Mouse (Mus musculus) forebrain, embryonic 14.5 days (tissue): Measurements from ENCODE around the gene Tpra1. TPM values are rescaled to one million over a fixed set of nuclear protein-coding genes. Genes with fewer than 3 reads are reported as not detected.

Source experiments
- ATAC-seq: fragments of 200-750 bp; cut with Nextera tagmentation; 2 replicates; pipeline ENCODE4 v1.8.0; 2017; ENCODE audit warnings: mild to moderate bottlenecking, moderate library complexity
- DNase-seq: peaks from one replicate; pipeline ENCODE4 v3.0.0-alpha.2; 2015; ENCODE audit warnings: low spot score
- H3K27ac ChIP-seq: fragments of 300-500 bp; sonication (generic); 2 replicates; pipeline ENCODE4 v1.5.1; 2014; ENCODE audit warnings: low read depth, mild to moderate bottlenecking, control low read depth, low read length, moderate library complexity
- H3K27me3 ChIP-seq: fragments of 300-500 bp; sonication (generic); replicated peaks from 2 replicates; pipeline ENCODE4 v1.6.1; 2014; ENCODE audit warnings: low read length, control low read depth, mixed read lengths; ENCODE audit not compliant: control insufficient read depth, insufficient read depth
- H3K36me3 ChIP-seq: fragments of 300-500 bp; sonication (generic); 2 replicates; pipeline ENCODE4 v1.6.1; 2014; ENCODE audit warnings: low read length, control low read depth; ENCODE audit not compliant: control insufficient read depth, insufficient read depth
- H3K4me1 ChIP-seq: fragments of 300-500 bp; sonication (generic); 2 replicates; pipeline ENCODE4 v1.6.1; 2014; ENCODE audit warnings: antibody characterized with exemption, low read length, control low read depth; ENCODE audit not compliant: control insufficient read depth, insufficient read depth
- H3K4me2 ChIP-seq: fragments of 300-500 bp; sonication (generic); 2 replicates; pipeline ENCODE4 v1.6.1; 2014; ENCODE audit warnings: mild to moderate bottlenecking, control low read depth, low read length
- H3K4me3 ChIP-seq: fragments of 300-500 bp; sonication (generic); 2 replicates; pipeline ENCODE4 v1.5.1; 2014; ENCODE audit warnings: low read depth, low read length, control low read depth
- H3K9ac ChIP-seq: fragments of 300-500 bp; sonication (generic); 2 replicates; pipeline ENCODE4 v1.6.1; 2014; ENCODE audit warnings: mild to moderate bottlenecking, low read length, control low read depth, moderate library complexity
- H3K9me3 ChIP-seq: fragments of 300-500 bp; sonication (generic); replicated peaks from 2 replicates; pipeline ENCODE4 v1.6.1; 2016; ENCODE audit warnings: low read length, control low read depth, mixed read lengths; ENCODE audit not compliant: control insufficient read depth
- WGBS: fragments of 180-500 bp; shearing (Covaris S2); extraction: QIAGEN DNeasy Blood & Tissue Kit; methylation state at CpG from one replicate; pipeline ENCODE4 v1.1.7; 2014; 5-methylcytosine and 5-hydroxymethylcytosine counted together
- polyA plus RNA-seq: library from polyadenylated mRNA; unstranded; fragments of >200 nt; fragmentation: Nextera tagmentation; extraction: Ambion mirVana; gene quantifications from 2 replicates; pipeline ENCODE4 v1.2.1, GENCODE M21; 2014

Tpra1 gene
- polyA plus RNA-seq, 1 experiment from 2014 or later = 32.9 TPM

DNA sequence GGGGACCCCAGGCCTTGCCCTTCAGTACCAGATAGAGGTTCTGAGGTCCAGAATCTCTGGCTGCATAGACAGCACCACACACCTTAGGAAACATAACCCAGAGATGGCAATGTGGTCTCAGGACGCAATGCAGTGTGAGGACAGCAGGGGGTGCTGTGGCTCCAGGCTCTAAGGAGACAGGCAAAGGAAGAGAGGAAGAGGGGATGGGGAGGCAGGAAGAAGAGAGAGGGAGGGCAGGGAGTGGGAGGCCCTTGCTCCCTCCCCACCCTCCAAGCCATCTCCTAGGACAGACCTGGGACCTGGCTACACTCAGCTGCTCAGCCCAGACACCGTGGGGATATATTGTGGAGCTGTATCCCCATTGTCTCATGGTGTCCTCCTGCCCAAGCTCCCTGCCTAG is 25.5 kb downstream of the Tpra1 start:
- Histone ChIP-seq H3K4me3 (no peak overlapping the region), H3K4me2 (no peak overlapping the region), H3K36me3 (no peaks in the 10 kb centered on the region), H3K27me3 (no peaks in the 10 kb centered on the region), H3K27ac (no peak overlapping the region), H3K9ac (no peak overlapping the region; the same call in 1 of the 2 replicates), H3K4me1 (peaks cover 31% of the 10 kb centered on the region), H3K9me3 (no peaks in the 10 kb centered on the region)
- DNase-seq (peak; percentile 81), ATAC-seq (peak; percentile 28)
- WGBS = 4% methylated on average over 2 of the region's 2 CpGs

DNA sequence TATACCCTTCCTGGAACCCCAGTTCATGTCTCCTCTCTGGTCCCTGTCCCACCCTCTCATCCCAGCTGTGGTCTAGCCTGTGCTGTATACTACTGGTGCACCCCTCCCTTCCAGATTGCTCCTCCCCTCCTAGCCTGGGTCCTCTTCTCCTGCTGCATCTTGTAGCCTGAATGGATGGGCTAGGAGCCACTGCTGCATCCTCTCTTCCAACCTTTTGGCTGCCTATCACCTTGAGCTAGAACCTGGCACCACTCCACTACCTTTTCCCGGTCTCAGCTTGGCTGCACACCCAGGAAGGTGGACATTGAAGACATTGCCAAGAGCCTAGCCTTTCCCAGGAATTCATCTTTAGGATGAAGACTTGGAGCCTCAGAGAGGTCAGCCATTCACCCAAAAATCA is 26.0 kb downstream of the Tpra1 start:
- Histone ChIP-seq H3K27ac (no peak overlapping the region), H3K4me1 (peaks cover 31% of the 10 kb centered on the region), H3K9ac (no peak overlapping the region; the same call in 1 of the 2 replicates)

DNA sequence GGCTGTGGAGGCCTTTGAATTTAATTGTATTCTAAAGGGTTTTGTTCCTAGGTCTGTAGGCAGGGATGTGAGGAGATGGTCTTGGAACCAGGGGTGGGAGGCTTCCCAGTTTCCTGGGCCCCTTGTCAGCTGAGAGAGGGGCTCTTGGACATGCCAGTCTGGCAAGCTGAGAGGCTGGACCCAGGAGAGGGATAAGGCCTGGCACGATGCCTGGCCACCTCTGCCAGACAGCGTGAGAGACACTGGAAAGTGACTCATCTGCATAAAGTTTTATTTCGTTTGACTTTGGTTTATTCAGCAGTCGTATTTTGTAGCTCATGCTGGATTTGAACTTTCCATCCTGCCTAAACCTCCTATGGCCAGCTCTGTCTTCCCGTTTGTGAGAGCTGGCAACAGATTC is 26.5 kb downstream of the Tpra1 start:
- no peak for DNase-seq
- peaks cover 31% of the 10 kb centered on the region for H3K4me1 ChIP-seq

More for the DNA sequence above, 26.0 kb downstream of the Tpra1 start:
- Histone ChIP-seq H3K9me3 (no peaks in the 10 kb centered on the region), H3K36me3 (no peaks in the 10 kb centered on the region), H3K27me3 (no peaks in the 10 kb centered on the region), H3K4me3 (no peak overlapping the region), H3K4me2 (no peak overlapping the region)
- DNase-seq (no peak), ATAC-seq (no peak)
- 70% methylated on average over 1 of the region's 1 CpGs for WGBS

DNA sequence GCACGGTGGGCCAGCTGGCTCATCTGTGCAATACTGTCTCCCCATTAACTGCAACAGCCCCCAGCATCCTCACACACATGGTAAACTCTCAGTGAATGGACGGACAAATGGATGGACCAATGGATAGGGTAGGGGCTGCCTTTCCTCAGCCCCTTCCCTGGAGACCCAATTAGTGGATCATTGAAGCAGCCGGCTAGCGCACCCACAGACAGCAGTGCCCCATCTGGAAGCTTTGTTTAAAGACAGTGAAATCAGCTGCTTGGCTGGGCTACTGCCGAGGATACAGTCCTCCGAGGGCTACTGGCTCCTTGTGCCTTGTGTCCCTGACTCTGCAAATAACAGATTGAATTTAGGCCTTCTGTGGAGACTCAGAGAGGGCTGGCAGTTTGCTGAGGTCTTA is 27.4 kb downstream of the Tpra1 start:
- DNase-seq = peak; percentile 68
- Histone ChIP-seq H3K4me3 (no peak overlapping the region), H3K27me3 (no peaks in the 10 kb centered on the region), H3K9me3 (no peaks in the 10 kb centered on the region), H3K9ac (0 out of 2 replicates have a peak overlapping the region, but pooled peaks have one; percentile 17), H3K4me1 (peaks cover 28% of the 10 kb centered on the region), H3K36me3 (no peaks in the 10 kb centered on the region), H3K27ac (peak overlapping the region; percentile 71), H3K4me2 (no peak overlapping the region)
- ATAC-seq = 0 out of 2 replicates have a peak, but pooled peaks have one; percentile 4
- 29% methylated on average over 6 of the region's 6 CpGs for WGBS

More for the DNA sequence above, 26.5 kb downstream of the Tpra1 start:
- no peak overlapping the region for H3K4me2 ChIP-seq
- ATAC-seq = no peak
- no peaks in the 10 kb centered on the region for H3K27me3 ChIP-seq
- 0 out of 2 replicates have a peak overlapping the region, but pooled peaks have one; percentile 71 for H3K27ac ChIP-seq
- H3K9me3 ChIP-seq = no peaks in the 10 kb centered on the region
- 61% methylated on average over 5 of the region's 5 CpGs for WGBS
- no peak overlapping the region for H3K4me3 ChIP-seq
- H3K9ac ChIP-seq = no peak overlapping the region
- no peaks in the 10 kb centered on the region for H3K36me3 ChIP-seq

DNA sequence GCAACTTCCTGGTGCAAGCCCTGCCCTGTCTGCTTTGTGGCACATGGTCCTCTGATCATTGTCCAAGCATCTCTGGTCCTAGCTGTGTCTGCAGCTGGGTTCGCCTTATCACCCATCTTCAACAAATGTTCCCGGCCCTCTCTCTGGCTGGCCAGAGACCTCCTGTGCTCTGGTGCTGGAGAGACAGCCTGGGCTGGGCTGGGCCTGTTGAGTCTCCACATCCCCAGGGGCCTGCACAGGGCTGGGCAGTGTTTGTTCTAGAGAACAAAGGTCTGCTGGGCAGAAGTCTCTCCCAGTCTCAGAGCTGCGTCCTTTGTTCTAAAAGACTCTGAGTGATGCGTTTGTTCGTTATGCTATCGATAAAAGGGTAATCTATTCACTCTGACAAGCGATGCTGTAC is 28.0 kb downstream of the Tpra1 start:
- H3K4me2 ChIP-seq = no peak overlapping the region
- DNase-seq (no peak), ATAC-seq (no peak)
- H3K9ac ChIP-seq = 0 out of 2 replicates have a peak overlapping the region, but pooled peaks have one; percentile 17
- peaks cover 22% of the 10 kb centered on the region for H3K4me1 ChIP-seq
- 47% methylated on average over 7 of the region's 7 CpGs for WGBS
- H3K9me3 ChIP-seq = no peaks in the 10 kb centered on the region
- H3K4me3 ChIP-seq = no peak overlapping the region
- peak overlapping the region; percentile 71; the same call in 1 of the 2 replicates for H3K27ac ChIP-seq
- no peaks in the 10 kb centered on the region for H3K27me3 ChIP-seq
- H3K36me3 ChIP-seq = no peaks in the 10 kb centered on the region

DNA sequence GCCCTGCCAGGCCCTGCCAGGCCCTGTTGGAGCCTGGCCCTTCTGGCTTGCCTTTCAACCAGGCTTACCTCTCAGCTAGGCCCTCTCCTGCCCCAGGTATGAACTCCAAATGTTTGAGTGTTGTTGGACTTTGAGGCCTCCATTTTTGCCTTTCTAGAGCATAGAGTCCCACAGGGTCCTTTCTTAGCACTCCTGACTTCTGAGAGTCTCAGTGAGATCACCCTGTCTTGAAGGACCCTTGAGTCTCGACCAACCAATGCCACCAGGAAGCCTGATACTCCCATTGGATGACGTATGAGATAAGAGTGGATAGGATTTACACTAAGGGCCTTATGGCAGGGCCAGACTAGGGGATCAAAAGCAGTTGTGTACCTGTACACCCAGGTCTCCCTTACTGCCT is 29.4 kb downstream of the Tpra1 start:
- H3K27me3 ChIP-seq = no peaks in the 10 kb centered on the region
- H3K4me1 ChIP-seq = peaks cover 13% of the 10 kb centered on the region
- no peaks in the 10 kb centered on the region for H3K36me3 ChIP-seq
- WGBS = 78% methylated on average over 2 of the region's 2 CpGs
- H3K4me2 ChIP-seq = no peak overlapping the region
- H3K9ac ChIP-seq = no peak overlapping the region
- no peaks in the 10 kb centered on the region for H3K9me3 ChIP-seq
- no peak overlapping the region for H3K4me3 ChIP-seq
- H3K27ac ChIP-seq = no peak overlapping the region
- ATAC-seq (no peak), DNase-seq (no peak)

DNA sequence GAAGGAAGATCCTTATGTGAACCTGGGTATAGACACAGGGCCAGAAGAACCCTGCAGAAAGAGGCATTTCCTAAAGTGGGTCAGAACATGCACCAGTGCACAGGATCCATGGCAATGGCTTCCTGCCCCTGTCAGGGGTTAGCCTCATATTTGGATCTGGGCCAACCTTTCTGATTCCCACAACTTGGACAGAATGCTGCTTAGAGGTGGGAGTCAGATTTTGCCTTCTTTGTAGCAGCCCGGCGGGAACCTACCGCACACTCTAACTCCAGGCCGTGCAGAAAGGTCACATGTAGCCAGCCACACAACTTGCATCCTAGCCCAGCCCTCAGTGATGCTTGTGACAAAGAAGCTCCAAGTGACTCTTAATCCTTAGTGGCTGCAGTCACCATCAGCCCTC is 32.1 kb downstream of the Tpra1 start:
- Histone ChIP-seq H3K4me3 (no peak overlapping the region), H3K4me1 (peaks cover 29% of the 10 kb centered on the region), H3K9me3 (no peaks in the 10 kb centered on the region), H3K4me2 (no peak overlapping the region), H3K27ac (no peak overlapping the region), H3K9ac (no peak overlapping the region), H3K27me3 (no peaks in the 10 kb centered on the region), H3K36me3 (no peaks in the 10 kb centered on the region)
- no peak for DNase-seq
- ATAC-seq = no peak
- 42% methylated on average over 4 of the region's 4 CpGs for WGBS

DNA sequence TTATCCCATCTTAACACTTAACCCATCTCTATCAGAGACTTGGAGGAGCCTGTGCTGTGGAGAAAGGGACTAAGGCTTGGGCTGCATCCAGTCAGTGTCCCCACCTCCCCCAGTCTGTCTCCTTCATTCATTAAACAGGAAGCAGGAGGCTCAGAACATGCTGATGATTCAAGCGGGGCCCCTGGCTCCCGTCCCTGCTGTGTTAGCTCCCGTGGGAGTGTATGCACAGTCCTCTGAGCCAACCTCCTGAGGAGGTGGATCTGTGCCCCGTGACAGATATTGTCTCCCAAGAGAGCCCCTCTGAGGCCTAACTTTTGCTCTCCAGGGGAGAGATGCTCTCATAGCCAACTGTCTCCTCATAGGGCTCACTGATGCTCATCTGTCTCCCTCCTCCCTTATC is 32.8 kb downstream of the Tpra1 start:
- Histone ChIP-seq H3K9me3 (no peaks in the 10 kb centered on the region), H3K4me2 (no peak overlapping the region), H3K27ac (no peak overlapping the region), H3K4me3 (no peak overlapping the region), H3K36me3 (no peaks in the 10 kb centered on the region), H3K27me3 (no peaks in the 10 kb centered on the region), H3K9ac (no peak overlapping the region), H3K4me1 (peaks cover 30% of the 10 kb centered on the region)
- no peak for ATAC-seq
- no peak for DNase-seq
- 15% methylated on average over 4 of the region's 4 CpGs for WGBS

DNA sequence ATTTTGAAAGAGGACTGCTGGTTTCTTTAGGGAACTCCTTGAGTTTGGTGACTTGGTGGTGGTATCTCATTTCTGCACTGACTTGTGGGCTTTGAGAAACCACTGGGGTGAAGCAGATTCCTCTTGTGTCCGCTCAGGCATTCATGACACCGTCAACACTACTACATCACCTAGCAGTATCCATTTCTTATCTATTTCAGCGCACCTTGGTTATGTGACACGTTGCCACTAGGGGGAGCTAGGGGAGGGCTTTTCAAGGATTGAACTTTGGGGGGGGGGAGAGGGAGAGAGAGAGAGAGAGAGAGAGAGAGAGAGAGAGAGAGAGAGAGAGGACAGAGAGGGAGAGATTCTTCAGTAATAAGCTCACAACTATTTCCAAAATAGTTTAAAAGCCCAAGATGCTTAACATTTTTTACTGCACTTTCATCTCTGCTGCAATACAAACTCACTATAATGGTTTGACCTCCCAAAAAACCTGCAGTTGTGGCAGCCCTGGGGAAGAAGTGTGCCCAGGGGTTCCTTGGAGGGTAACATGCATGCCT is 33.8 kb downstream of the Tpra1 start:
- H3K4me1 ChIP-seq = peaks cover 36% of the 10 kb centered on the region
- no peak overlapping the region for H3K4me3 ChIP-seq
- no peak overlapping the region for H3K27ac ChIP-seq
- H3K36me3 ChIP-seq = no peaks in the 10 kb centered on the region
- DNase-seq = peak; percentile 83
- H3K9ac ChIP-seq = no peak overlapping the region
- H3K4me2 ChIP-seq = no peak overlapping the region
- no peak for ATAC-seq
- H3K9me3 ChIP-seq = no peaks in the 10 kb centered on the region
- H3K27me3 ChIP-seq = no peaks in the 10 kb centered on the region
- 12% methylated on average over 4 of the region's 4 CpGs for WGBS
